Mouse (Mus musculus) granulocyte monocyte progenitor cell, adult 5-6 weeks (primary cell): ENCODE measurements around the gene Zbtb46. TPM values are rescaled to one million over a fixed set of nuclear protein-coding genes. Genes with fewer than 3 reads are reported as not detected.

Experiments
- ATAC-seq: replicated peaks from 2 replicates; pipeline ENCODE4 v1.8.0; 2016; ENCODE audit warnings: mild to moderate bottlenecking, moderate TSS enrichment, inconsistent platforms; ENCODE audit not compliant: poor library complexity, severe bottlenecking
- total RNA-seq, 2 experiments: library from RNA; stranded (forward) in 1 of 2; stranded (reverse) in 1 of 2; fragments of 200-712, 200-1000 nt in 1 of 2; fragments of >200 nt in 1 of 2; fragmentation: Nextera tagmentation in 1 of 2; gene quantifications; 2 replicates each; pipeline ENCODE4 v1.2.3; 2014 to 2017

Gene Zbtb46
- total RNA-seq, 2 experiments from 2014 or later: 0.15 to 1.1 TPM

GRCm38 (mm10) chr2:181413141-181413540 lies 46.1 kb downstream of the Zbtb46 start:
- ATAC-seq: no peak

GRCm38 (mm10) chr2:181410760-181411473 lies 48.3 kb downstream of the Zbtb46 start:
- ATAC-seq: peak; percentile 97

DNA sequence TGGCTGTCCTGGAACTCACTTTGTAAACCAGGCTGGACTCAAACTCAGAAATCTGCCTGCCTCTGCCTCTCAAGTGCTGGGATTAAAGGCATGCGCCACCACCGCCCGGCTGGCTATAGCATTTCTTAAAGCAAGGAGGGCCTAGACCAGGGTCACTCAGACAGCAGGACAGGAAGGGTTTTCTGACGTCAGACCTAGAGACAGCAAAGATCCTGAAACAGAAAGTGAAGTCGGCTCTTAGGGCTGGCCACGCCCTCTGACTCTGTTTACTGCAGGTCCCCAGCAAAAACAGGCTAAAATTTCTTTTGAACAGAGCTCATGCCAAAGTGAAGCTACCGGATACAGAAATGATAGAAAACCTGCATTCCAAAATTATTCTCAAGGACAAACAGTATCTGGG lies 49.6 kb downstream of the Zbtb46 start:
- ATAC-seq: no peak

- no peak for ATAC-seq
Measured at GRCm38 (mm10) chr2:181403722-181404121, 55.5 kb downstream of the Zbtb46 start.

- no peak for ATAC-seq
Measured at GRCm38 (mm10) chr2:181401497-181401896, 57.7 kb downstream of the Zbtb46 start.

DNA sequence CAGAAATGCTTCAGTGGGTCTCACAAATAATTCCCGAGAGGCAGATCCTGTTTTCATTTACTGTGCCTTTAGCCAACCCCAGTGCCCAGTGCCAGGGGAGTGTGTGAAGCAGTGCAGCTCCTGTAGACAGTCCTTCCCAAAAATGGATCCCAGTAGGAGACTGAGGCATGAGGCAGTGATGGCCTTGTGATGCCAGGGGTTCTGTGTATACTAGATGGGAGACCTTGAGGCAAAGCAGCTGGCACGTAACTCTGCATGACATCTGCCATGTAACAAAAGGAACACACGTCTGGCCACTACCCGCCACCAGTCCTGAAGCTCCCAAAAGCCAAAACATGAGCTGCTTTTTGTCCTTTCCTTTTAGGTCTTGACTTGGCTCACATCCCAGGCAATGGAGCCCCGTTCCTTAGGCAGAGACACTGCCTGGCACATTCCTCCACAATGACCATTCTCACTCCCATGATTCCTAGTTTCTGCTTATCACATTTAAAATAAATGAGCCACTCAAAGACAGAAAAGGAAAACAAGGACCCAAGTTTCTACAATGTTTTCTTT lies 61.9 kb downstream of the Zbtb46 start:
- no peak for ATAC-seq

GRCm38 (mm10) chr2:181394086-181394485 lies 65.1 kb downstream of the Zbtb46 start:
- no peak for ATAC-seq

DNA sequence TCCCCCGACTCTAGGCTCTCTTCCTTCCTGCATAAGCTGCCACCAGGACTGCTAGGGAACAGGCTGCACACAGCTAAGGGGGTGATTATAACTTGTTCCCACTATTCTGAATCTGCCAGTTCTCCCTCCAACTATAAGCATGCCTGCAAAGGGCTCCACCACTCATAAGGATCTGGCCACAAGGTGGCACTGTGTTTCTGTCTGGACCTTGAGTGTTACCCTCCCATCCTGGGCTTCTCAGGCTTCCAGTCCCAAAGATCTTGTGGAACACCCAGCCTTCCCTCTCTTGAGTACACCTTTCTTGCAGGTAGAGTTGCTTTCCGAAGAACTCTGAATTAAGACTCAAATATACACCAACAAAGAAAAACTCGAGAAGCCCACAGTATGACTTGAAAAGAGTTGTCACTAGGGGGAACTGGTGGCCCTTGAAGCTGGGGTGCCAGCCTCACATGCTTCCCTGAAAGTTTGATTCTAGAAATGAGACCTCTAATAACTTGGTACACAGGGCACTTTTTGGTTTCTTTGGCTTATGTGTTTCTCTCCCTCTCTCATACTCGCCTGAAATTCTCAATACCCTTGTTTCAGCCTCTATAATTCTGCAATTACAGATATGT lies 66.5 kb downstream of the Zbtb46 start:
- ATAC-seq: peak; percentile 91

DNA sequence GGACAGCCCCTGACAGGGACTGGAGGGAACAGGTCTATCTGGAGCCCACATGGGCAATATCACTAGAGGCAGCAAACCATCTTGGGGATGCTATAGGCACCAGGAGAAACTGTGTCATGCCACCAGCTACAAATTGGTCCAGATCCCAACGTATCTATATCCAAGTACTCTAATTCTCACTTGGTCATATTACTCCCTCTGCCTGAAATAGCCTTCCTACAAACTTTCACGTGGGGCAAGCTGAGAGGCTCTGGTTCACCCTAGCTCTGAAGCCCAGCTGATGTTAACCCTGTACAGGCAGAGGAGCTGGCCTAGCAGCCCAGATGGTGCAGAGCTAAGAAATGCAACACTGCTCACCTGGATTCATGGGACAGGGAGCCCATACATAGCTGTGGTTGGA lies 67.7 kb downstream of the Zbtb46 start:
- no peak for ATAC-seq

- no peak for ATAC-seq
Measured at GRCm38 (mm10) chr2:181391022-181391421, 68.2 kb downstream of the Zbtb46 start.

DNA sequence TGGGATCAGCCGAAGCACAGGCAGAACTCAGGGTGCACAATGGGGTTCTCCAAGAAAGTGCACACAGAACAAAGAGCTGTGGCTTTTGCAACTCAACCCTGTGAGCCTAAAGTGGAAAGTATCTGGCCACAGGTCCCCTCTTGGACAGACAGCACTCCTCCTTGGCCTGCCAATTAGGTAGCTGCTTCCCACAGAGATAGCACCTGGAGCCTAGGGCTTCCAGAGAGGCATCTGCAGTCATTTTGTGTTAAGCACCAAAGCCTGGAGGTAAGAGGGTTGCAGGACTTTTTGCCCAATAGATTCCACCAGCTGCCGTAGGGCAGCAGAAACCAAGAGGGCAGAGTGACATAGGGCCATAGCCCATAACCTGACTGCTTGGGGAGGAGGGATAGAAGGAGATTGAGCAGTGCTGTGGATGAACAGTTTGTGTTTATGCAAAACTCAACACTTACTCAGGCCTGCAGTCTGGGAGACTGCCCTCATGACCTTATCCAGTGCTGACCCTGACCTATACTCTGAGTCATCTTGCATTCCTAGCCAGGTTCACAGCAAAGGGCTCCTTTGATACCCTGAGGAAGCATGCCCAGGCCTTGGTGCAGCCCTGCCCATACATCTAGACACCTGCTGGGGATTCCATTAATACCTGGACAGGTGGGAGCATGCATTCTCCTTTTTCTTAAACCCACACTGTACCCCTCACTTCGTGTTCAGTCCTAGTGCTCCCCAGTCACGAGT lies 68.9 kb downstream of the Zbtb46 start:
- no peak for ATAC-seq

DNA sequence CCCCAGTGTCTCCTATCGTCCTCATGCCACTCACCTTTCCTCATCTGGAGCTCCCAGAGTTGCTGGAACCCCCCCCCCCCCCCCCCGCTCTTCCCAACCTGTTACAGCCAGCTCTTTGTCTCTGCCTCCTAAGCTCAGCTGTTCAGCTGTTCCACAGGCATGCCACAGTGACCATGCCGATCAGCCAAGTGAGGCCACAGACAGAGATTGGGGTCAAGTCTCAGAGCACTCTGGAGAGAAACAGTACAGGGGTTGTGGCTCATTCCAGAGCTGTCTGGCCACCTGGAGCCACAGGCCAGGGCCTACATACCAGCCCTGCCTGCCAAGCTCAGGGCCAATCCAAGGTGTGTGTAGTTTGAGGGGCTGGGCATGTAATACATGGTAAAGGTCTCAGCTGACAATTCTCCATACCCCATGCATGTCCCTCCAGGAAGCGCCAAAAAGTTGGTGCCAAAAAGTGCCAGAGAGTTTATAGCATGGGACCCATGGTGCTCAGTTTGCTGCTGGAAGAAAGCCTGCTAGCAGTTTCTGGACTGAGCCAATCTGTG lies 72.5 kb downstream of the Zbtb46 start:
- ATAC-seq: no peak

- ATAC-seq: no peak
Measured at GRCm38 (mm10) chr2:181385885-181386284, 73.3 kb downstream of the Zbtb46 start.

DNA sequence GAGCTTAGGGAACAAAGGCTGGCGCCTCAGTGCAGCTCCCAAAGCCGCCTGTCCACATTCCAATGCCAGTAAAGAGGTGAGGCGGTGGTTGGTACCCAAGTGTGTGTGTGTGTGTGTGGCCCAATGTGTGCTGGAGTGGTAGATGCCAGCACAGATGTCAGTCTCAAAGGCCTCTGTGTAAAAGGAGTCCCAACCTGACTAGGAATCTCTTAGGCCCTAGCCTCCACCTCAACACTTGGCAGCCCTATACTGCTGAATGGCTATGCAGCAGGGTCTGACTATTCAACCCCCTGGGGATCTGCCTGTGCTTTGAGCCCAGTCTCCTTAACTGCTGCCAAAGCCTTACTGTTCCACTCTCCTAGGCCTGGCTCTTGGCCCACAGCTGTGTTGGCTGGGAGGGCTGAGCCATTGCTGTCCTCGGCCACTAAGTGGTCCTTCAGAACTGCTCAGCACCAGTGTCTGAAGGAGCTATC lies 74.3 kb downstream of the Zbtb46 start:
- ATAC-seq: no peak

DNA sequence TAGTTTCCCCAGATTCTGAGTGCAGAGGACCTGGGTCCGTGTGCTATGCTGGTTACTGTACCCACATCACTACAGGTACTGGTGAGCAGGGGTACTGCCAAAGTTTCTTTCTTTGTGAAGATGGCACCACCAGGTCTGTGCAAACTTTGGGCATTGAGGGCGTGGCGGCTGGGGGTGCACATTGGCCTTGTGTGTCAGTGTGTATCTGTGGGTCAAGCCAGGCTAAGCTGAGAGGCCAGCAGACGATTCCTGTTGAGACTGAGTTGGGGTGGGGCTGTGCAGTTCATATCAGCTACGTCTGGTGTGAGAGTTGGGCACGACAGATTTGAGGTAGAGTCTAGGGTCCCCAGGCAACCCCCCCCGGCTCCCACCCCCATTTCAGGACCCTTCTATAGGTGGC lies 74.8 kb downstream of the Zbtb46 start:
- ATAC-seq: no peak

DNA sequence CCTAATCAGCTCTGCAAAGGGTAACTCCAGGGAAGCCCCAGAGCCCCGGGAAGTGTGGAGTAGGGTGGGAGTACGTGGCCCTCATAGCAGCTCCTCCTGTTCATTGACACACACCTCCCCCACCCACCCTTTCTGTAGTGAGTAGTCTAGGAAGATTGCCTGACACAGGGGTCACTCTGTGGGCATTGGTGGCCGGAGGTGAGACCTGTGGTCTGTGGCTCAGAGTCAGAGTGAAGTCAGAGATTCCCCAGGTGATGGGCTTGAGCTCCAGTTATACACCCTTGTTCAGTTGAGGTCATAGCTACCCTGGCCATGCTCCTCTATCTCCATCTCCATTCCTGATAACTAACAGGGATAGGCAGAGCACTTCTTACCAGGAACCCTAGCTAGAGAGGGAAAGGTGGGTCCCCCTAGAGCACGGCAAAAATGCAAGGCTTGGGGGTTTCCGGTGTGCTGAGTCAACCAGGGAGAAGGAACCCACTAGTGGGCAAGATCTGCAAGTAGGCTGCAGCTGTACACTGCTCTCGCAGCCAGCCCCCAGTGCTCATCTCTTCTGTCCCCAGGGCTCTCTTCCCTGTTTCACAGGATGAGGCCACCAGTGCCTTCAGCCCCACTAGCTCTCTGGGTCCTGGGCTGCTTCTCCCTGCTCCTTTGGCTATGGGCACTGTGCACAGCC lies 77.5 kb downstream of the Zbtb46 start:
- ATAC-seq: no peak

DNA sequence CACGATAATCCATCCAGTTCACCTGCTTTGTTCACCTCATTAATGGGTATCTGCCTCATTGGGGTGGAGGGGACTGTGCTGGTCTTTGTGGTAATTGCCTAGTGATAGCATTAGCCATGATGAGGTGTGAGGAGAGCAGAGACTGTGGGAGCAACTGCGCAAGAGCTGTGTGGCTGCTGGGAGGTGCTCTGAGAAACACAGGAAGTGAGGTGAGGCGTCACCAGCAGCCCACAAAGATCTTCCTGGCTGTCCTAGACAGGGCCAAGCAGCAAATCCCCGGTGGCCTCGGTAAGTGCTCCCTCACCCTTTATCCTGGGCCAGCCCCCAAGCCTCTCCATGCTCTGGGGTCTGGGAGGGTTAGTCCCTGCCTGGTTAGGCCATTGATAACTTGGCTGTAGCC lies 78.1 kb downstream of the Zbtb46 start:
- ATAC-seq: no peak

GRCm38 (mm10) chr2:181380251-181380650 lies 79.0 kb downstream of the Zbtb46 start:
- no peak for ATAC-seq

DNA sequence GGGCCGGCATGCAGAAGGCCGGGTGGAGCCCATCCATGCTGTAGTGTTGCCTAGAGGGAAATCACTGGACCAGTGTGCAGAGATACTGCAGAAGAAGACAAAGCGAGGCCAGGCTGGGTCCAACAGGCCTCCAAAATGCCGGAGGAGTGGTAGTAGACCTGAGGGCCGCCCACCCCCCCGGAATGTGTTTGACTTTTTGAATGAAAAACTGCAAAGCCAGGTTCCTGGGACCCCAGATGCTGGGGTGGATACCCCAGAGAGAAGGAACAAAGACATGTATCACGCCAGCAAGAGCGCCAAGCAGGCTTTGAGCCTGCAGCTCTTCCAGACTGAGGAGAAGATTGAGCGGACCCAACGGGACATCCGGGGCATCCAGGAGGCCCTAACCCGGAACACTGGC lies 79.4 kb downstream of the Zbtb46 start, which contains the start of gene Lime1:
Gene Lime1, plus strand, starts transcription at position 301 of the 400 bp plus-strand sequence.
- no peak for ATAC-seq

- ATAC-seq: no peak
Measured at GRCm38 (mm10) chr2:181378701-181379100, 80.5 kb downstream of the Zbtb46 start.
